Mouse (Mus musculus) MEL (cell line): ENCODE data around the gene Calm3. TPM values are rescaled to one million over a fixed set of nuclear protein-coding genes. Genes with fewer than 3 reads are reported as not detected.

Source experiments
- DNase-seq: peaks from one replicate; pipeline ENCODE4 v3.0.0; 2011; ENCODE audit warnings: low read depth, low spot score
- H3K27ac ChIP-seq: 2 replicates; pipeline ENCODE4 v1.5.1; 2012; ENCODE audit warnings: low read depth, mild to moderate bottlenecking, control low read depth, low read length, moderate library complexity; ENCODE audit not compliant: control insufficient read depth
- H3K27me3 ChIP-seq, 2 experiments: fragments of 150-350 bp in 1 of 2; sonication (generic) in 1 of 2; 2 replicates each; pipeline ENCODE4 v1.6.1; 2012; ENCODE audit warnings: low read length in 2 of 2, mild to moderate bottlenecking in 2 of 2, improper control_type of control experiment in 1 of 2, moderate library complexity in 1 of 2; ENCODE audit not compliant: insufficient read depth in 2 of 2, control insufficient read depth in 1 of 2
- H3K36me3 ChIP-seq, 2 experiments: 2 replicates each; pipeline ENCODE4 v1.6.1; 2012 to 2014; ENCODE audit warnings: low read length in 2 of 2, improper control_type of control experiment in 1 of 2, inconsistent platforms in 1 of 2, mild to moderate bottlenecking in 1 of 2; ENCODE audit not compliant: insufficient read depth in 2 of 2, control insufficient read depth in 1 of 2
- H3K4me1 ChIP-seq, 2 experiments: fragments of 150-350 bp in 1 of 2; sonication (generic) in 1 of 2; 2 replicates each; pipeline ENCODE4 v1.6.1; 2012; ENCODE audit warnings: low read length in 2 of 2, improper control_type of control experiment in 1 of 2, mild to moderate bottlenecking in 1 of 2; ENCODE audit not compliant: insufficient read depth in 2 of 2, control insufficient read depth in 1 of 2
- H3K4me3 ChIP-seq, 2 experiments: fragments of 150-350 bp in 1 of 2; sonication (generic) in 1 of 2; 2 replicates each; pipeline ENCODE4 v1.5.1; 2012; ENCODE audit warnings: low read depth in 2 of 2, low read length in 2 of 2, mild to moderate bottlenecking in 2 of 2, moderate library complexity in 2 of 2, control low read depth in 1 of 2, improper control_type of control experiment in 1 of 2; ENCODE audit not compliant: control insufficient read depth in 1 of 2, insufficient read depth in 1 of 2
- H3K79me2 ChIP-seq: 2 replicates; pipeline ENCODE4 v1.6.1; 2012; ENCODE audit warnings: mild to moderate bottlenecking, low read length, moderate library complexity; ENCODE audit not compliant: control insufficient read depth, poor library complexity, insufficient read depth
- H3K9ac ChIP-seq: 2 replicates; pipeline ENCODE4 v1.6.1; 2012; ENCODE audit warnings: low read depth, mild to moderate bottlenecking, control low read depth, low read length, moderate library complexity; ENCODE audit not compliant: control insufficient read depth, poor library complexity, severe bottlenecking
- H3K9me3 ChIP-seq: fragments of 150-350 bp; sonication (generic); replicated peaks from 2 replicates; pipeline ENCODE4 v1.6.1; 2012; ENCODE audit warnings: mild to moderate bottlenecking, low read length, improper control_type of control experiment, moderate library complexity; ENCODE audit not compliant: insufficient read depth
- BHLHE40 ChIP-seq: IDR thresholded peaks from 2 replicates; pipeline ENCODE4 v1.6.1; 2012; ENCODE audit warnings: low read depth, mild to moderate bottlenecking, inconsistent platforms, low read length, improper control_type of control experiment, borderline replicate concordance
- CHD1 ChIP-seq: IDR thresholded peaks from 2 replicates; pipeline ENCODE4 v1.6.1; 2012; ENCODE audit warnings: low read depth, mild to moderate bottlenecking, inconsistent platforms, low read length, improper control_type of control experiment
- CHD2 ChIP-seq: IDR thresholded peaks from 2 replicates; pipeline ENCODE4 v1.6.1; 2011; ENCODE audit warnings: low read length, improper control_type of control experiment
- CTCF ChIP-seq, 3 experiments: IDR thresholded peaks in 2 of 3; conservative IDR thresholded peaks in 1 of 3; 2 replicates each; pipeline ENCODE4 v1.5.1; 2011 to 2012; ENCODE audit warnings: low read length in 3 of 3, low read depth in 2 of 3, mild to moderate bottlenecking in 2 of 3, improper control_type of control experiment in 1 of 3, inconsistent platforms in 1 of 3, mixed read lengths in 1 of 3, moderate library complexity in 1 of 3; ENCODE audit not compliant: control insufficient read depth in 1 of 3, insufficient read depth in 1 of 3, poor library complexity in 1 of 3, severe bottlenecking in 1 of 3
- E2F4 ChIP-seq: IDR thresholded peaks from 2 replicates; pipeline ENCODE4 v1.6.1; 2011; ENCODE audit warnings: low read depth, low read length, improper control_type of control experiment, borderline replicate concordance
- ELF1 ChIP-seq: IDR thresholded peaks from 2 replicates; pipeline ENCODE4 v1.6.1; 2014; ENCODE audit warnings: low read depth, mild to moderate bottlenecking, inconsistent platforms, low read length, improper control_type of control experiment, moderate library complexity
- EP300 ChIP-seq, 2 experiments: IDR thresholded peaks; 2 replicates each; pipeline ENCODE4 v1.6.1; 2011; ENCODE audit warnings: improper control_type of control experiment in 2 of 2, low read length in 2 of 2, low read depth in 1 of 2, mild to moderate bottlenecking in 1 of 2
- ETS1 ChIP-seq: IDR thresholded peaks from 2 replicates; pipeline ENCODE4 v1.6.1; 2012; ENCODE audit warnings: low read depth, mild to moderate bottlenecking, inconsistent platforms, low read length, improper control_type of control experiment, moderate library complexity
- GABPA ChIP-seq: IDR thresholded peaks from 2 replicates; pipeline ENCODE4 v1.6.1; 2012; ENCODE audit warnings: low read depth, mild to moderate bottlenecking, inconsistent platforms, low read length, improper control_type of control experiment, moderate library complexity
- GATA1 ChIP-seq: IDR thresholded peaks from 2 replicates; pipeline ENCODE4 v1.6.1; 2011; ENCODE audit warnings: low read depth, low read length, improper control_type of control experiment
- HCFC1 ChIP-seq: IDR thresholded peaks from 2 replicates; pipeline ENCODE4 v1.6.1; 2012; ENCODE audit warnings: low read depth, mild to moderate bottlenecking, inconsistent platforms, low read length, improper control_type of control experiment, moderate library complexity
- JUND ChIP-seq: IDR thresholded peaks from 2 replicates; pipeline ENCODE4 v1.6.1; 2011; ENCODE audit warnings: low read depth, mild to moderate bottlenecking, improper control_type of control experiment, low read length
- MAFK ChIP-seq: IDR thresholded peaks from 2 replicates; pipeline ENCODE4 v1.6.1; 2011; ENCODE audit warnings: low read depth, mild to moderate bottlenecking, low read length, improper control_type of control experiment, borderline replicate concordance
- MAX ChIP-seq: IDR thresholded peaks from 2 replicates; pipeline ENCODE4 v1.6.1; 2011; ENCODE audit warnings: low read length, improper control_type of control experiment
- MAZ ChIP-seq: IDR thresholded peaks from 2 replicates; pipeline ENCODE4 v1.6.1; 2012; ENCODE audit warnings: low read depth, mild to moderate bottlenecking, inconsistent platforms, low read length, improper control_type of control experiment
- MXI1 ChIP-seq: IDR thresholded peaks from 2 replicates; pipeline ENCODE4 v1.6.1; 2011; ENCODE audit warnings: mild to moderate bottlenecking, low read depth, low read length, improper control_type of control experiment
- MYB ChIP-seq: IDR thresholded peaks from 2 replicates; pipeline ENCODE4 v1.6.1; 2011; ENCODE audit warnings: mild to moderate bottlenecking, low read depth, low read length, improper control_type of control experiment
- MYC ChIP-seq: IDR thresholded peaks from 2 replicates; pipeline ENCODE4 v1.6.1; 2011; ENCODE audit warnings: low read depth, mild to moderate bottlenecking, low read length, improper control_type of control experiment, moderate library complexity
- NELFE ChIP-seq: IDR thresholded peaks from 2 replicates; pipeline ENCODE4 v1.6.1; 2011; ENCODE audit warnings: low read depth, low read length, improper control_type of control experiment
- POLR2A ChIP-seq, 2 experiments: IDR thresholded peaks; 2 replicates each; pipeline ENCODE4 v1.6.1; 2011 to 2012; ENCODE audit warnings: low read length in 2 of 2, mild to moderate bottlenecking in 2 of 2, control low read depth in 1 of 2, improper control_type of control experiment in 1 of 2, low read depth in 1 of 2, moderate library complexity in 1 of 2; ENCODE audit not compliant: control insufficient read depth in 1 of 2, insufficient read depth in 1 of 2, poor library complexity in 1 of 2
- POLR2AphosphoS2 ChIP-seq: IDR thresholded peaks from 2 replicates; pipeline ENCODE4 v1.6.1; 2011; ENCODE audit warnings: low read length, improper control_type of control experiment
- POLR2AphosphoS5 ChIP-seq: IDR thresholded peaks from 2 replicates; pipeline ENCODE4 v1.6.1; 2012; ENCODE audit warnings: low read depth, borderline replicate concordance, mild to moderate bottlenecking, inconsistent platforms, low read length, moderate library complexity, mixed read lengths
- RAD21 ChIP-seq: IDR thresholded peaks from 2 replicates; pipeline ENCODE4 v1.6.1; 2011; ENCODE audit warnings: mild to moderate bottlenecking, low read depth, low read length, improper control_type of control experiment
- RCOR1 ChIP-seq: IDR thresholded peaks from 2 replicates; pipeline ENCODE4 v1.6.1; 2012; ENCODE audit warnings: low read depth, mild to moderate bottlenecking, inconsistent platforms, low read length, improper control_type of control experiment
- SIN3A ChIP-seq: IDR thresholded peaks from 2 replicates; pipeline ENCODE4 v1.6.1; 2012; ENCODE audit warnings: low read length, improper control_type of control experiment, inconsistent platforms
- SMC3 ChIP-seq: IDR thresholded peaks from 2 replicates; pipeline ENCODE4 v1.6.1; 2011; ENCODE audit warnings: low read depth, low read length, improper control_type of control experiment
- TAL1 ChIP-seq: IDR thresholded peaks from 2 replicates; pipeline ENCODE4 v1.6.1; 2012; ENCODE audit warnings: mild to moderate bottlenecking, inconsistent platforms, low read length, moderate library complexity, mixed read lengths
- TBP ChIP-seq: IDR thresholded peaks from 2 replicates; pipeline ENCODE4 v1.8.0; 2011; ENCODE audit warnings: low read depth, low read length, improper control_type of control experiment
- UBTF ChIP-seq: IDR thresholded peaks from 2 replicates; pipeline ENCODE4 v1.6.1; 2012; ENCODE audit warnings: low read depth, mild to moderate bottlenecking, inconsistent platforms, low read length, improper control_type of control experiment, moderate library complexity, borderline replicate concordance; ENCODE audit not compliant: insufficient read depth
- USF1 ChIP-seq: IDR thresholded peaks from 2 replicates; pipeline ENCODE4 v1.6.1; 2014; ENCODE audit warnings: low read depth, mild to moderate bottlenecking, inconsistent platforms, low read length, improper control_type of control experiment, moderate library complexity
- USF2 ChIP-seq, 2 experiments: IDR thresholded peaks; 2 replicates each; pipeline ENCODE4 v1.6.1; 2011 to 2012; ENCODE audit warnings: improper control_type of control experiment in 2 of 2, low read length in 2 of 2, borderline replicate concordance in 1 of 2, inconsistent platforms in 1 of 2, low read depth in 1 of 2, mild to moderate bottlenecking in 1 of 2; ENCODE audit not compliant: insufficient read depth in 1 of 2
- ZC3H11A ChIP-seq: IDR thresholded peaks from 2 replicates; pipeline ENCODE4 v1.6.1; 2012; ENCODE audit warnings: low read depth, mild to moderate bottlenecking, inconsistent platforms, low read length, improper control_type of control experiment
- ZNF384 ChIP-seq: IDR thresholded peaks from 2 replicates; pipeline ENCODE4 v1.6.1; 2012; ENCODE audit warnings: low read depth, mild to moderate bottlenecking, inconsistent platforms, low read length, improper control_type of control experiment
- polyA plus RNA-seq, 2 experiments: library from polyadenylated mRNA; stranded (reverse) in 1 of 2; unstranded in 1 of 2; fragments of >175 nt in 1 of 2; fragments of >200 nt in 1 of 2; gene quantifications; 2 replicates each; pipeline versions ENCODE4 v1.2.1 to v1.2.4; 2012; ENCODE audit warnings: low replicate concordance in 2 of 2, low read depth in 1 of 2; ENCODE audit not compliant: insufficient read length in 2 of 2, insufficient read depth in 1 of 2, missing spikeins in 1 of 2
- total RNA-seq: library from RNA; depleted of rRNA; stranded (reverse); fragments of 300-350 nt; gene quantifications from 2 replicates; pipeline ENCODE4 v1.2.3, GENCODE M21; 2012

Calm3 gene
- total and polyA plus RNA-seq, 3 experiments: 482 to 1,030 (median 515) TPM

DNA sequence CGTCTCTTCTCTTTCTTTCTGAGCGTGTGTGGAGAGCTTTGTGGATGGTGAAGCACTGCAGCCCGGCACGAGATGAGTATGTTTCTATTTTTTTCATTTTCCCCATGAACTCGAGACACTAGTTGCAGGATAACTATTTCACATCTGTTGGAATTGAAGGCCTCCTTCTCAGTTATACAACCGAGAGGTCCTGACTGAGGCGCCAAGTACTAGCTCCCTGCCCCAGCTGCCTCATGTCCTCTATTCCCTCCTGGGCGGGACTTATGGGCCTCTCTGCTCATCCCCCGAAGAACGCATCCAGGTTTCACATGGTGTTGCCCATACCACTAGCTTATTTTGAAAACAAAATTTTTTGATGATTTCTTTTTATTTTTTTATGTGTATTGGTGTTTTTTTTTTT, 28.4 kb downstream of the Calm3 start:
- Histone ChIP-seq H3K4me1 (peaks cover 0 to 10% of the 10 kb centered on the region in 2 experiments; a peak in 2 of 4 replicates), H3K36me3 (no peaks in the 10 kb centered on the region), H3K9ac (peak overlapping the region; percentile 60), H3K4me3 (peak overlapping the region; percentile 55 to 69), H3K9me3 (no peaks in the 10 kb centered on the region), H3K27ac (no peak overlapping the region), H3K27me3 (peaks cover 0 to 3% of the 10 kb centered on the region in 2 experiments; a peak in 2 of 4 replicates), H3K79me2 (no peaks in the 10 kb centered on the region)
- peak; percentile 35 for DNase-seq
- no peak for TF ChIP-seq UBTF
- no peak for TF ChIP-seq MYC
- no peak for TF ChIP-seq USF1
- no peak for TF ChIP-seq SIN3A
- TF ChIP-seq TBP: no peak
- TF ChIP-seq JUND: no peak

DNA sequence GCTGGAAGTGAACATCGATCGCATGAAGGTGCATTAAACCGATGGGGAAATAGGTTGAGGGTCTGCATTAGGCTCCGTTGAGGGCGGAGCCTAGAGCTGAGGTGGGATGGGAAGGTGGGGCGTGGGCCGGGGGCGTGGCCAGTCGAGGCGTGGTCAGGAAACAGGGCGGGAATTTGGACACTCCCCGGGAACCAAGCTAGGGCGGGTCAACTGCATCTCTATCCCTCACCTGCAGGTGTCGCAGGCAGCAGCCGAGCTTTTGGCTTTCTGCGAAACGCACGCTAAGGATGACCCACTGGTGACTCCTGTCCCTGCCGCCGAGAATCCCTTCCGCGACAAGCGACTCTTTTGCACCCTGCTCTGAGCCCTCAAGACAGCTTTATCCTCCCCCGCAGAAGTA, 28.9 kb downstream of the Calm3 start:
- Histone ChIP-seq H3K27me3 (peaks cover 0 to 3% of the 10 kb centered on the region in 2 experiments; a peak in 2 of 4 replicates), H3K4me1 (peaks cover 0 to 10% of the 10 kb centered on the region in 2 experiments; a peak in 2 of 4 replicates), H3K27ac (no peak overlapping the region), H3K79me2 (no peaks in the 10 kb centered on the region), H3K9me3 (no peaks in the 10 kb centered on the region), H3K9ac (peak overlapping the region; percentile 60), H3K36me3 (no peaks in the 10 kb centered on the region), H3K4me3 (peak overlapping the region; percentile 55 to 69)
- TF ChIP-seq RAD21 (peak; percentile 48), CTCF (IDR thresholded peaks at IDR 0.05 in 2 of 3, conservative IDR thresholded peaks at IDR 0.05 in 1 of 3; ENCODE audit: control insufficient read depth in 1 of 3, insufficient read depth in 1 of 3, low read depth in 2 of 3, low read length in 3 of 3, poor library complexity in 1 of 3, severe bottlenecking in 1 of 3) (peak; percentile 82 to 88 (median 86)), RCOR1 (no peak), MYB (no peak), NELFE (no peak), MAX (no peak), ELF1 (no peak), GABPA (no peak), GATA1 (no peak), ETS1 (no peak), USF1 (no peak), POLR2AphosphoS5 (no peak), ZNF384 (no peak), TAL1 (no peak), HCFC1 (no peak), BHLHE40 (no peak), MAZ (peak; percentile 58; the same call in 1 of the 2 replicates), MAFK (no peak), CHD1 (no peak), MXI1 (peak; percentile 62; the same call in 1 of the 2 replicates), ZC3H11A (peak; percentile 60), SIN3A (peak; percentile 67), CHD2 (no peak), SMC3 (peak; percentile 84), POLR2AphosphoS2 (no peak), EP300 (IDR thresholded peaks at IDR 0.05; ENCODE audit: low read depth in 1 of 2, low read length in 2 of 2) (no peak), E2F4 (0 out of 2 replicates have a peak, but pooled peaks have one; percentile 69), USF2 (IDR thresholded peaks at IDR 0.05; ENCODE audit: borderline replicate concordance in 1 of 2, insufficient read depth in 1 of 2, low read depth in 1 of 2, low read length in 2 of 2) (no peak), POLR2A (IDR thresholded peaks at IDR 0.05; ENCODE audit: control insufficient read depth in 1 of 2, insufficient read depth in 1 of 2, low read depth in 1 of 2, low read length in 2 of 2, poor library complexity in 1 of 2) (no peak), MYC (no peak)
- DNase-seq: peak; percentile 79
